18 mouse cellular contexts compared by ENCODE assay signal in genomic region chr17:46972603-46973002, GRCm38 (mm10). TPM values are rescaled to one million over a fixed set of nuclear protein-coding genes. Genes with fewer than 3 reads are reported as not detected.
A peak's percentile ranks its signal among the peaks of the same experiment; 100 is the strongest.
DNase-seq lines count a peak whose midpoint lies in the region; TF ChIP-seq lines count a peak whose summit lies in the region.
"Had no signal": no experiment of that assay in that cellular context is flagged by ENCODE, and none has a peak within 500 bp of the region (broad histone marks: within the 10 kb centered on the region; RNA-seq: fewer than 3 reads in every experiment).

No protein-coding gene starts in this region.

- H3K9me3 ChIP-seq in CH12.LX (replicated peaks; ENCODE audit: low read length) (peaks cover 9% of the 10 kb centered on the region), MEL (replicated peaks; ENCODE audit: insufficient read depth, low read length) (no peaks in the 10 kb centered on the region)
- H3K9me3 ChIP-seq: G1E had no signal

- no peak overlapping the region for H3K9ac ChIP-seq in CH12.LX (ENCODE audit: insufficient read depth, low read depth)
- H3K9ac ChIP-seq in MEL (ENCODE audit: control insufficient read depth, low read depth, low read length, poor library complexity, severe bottlenecking) = no peak overlapping the region

- H3K4me1 ChIP-seq in CH12.LX (ENCODE audit: control insufficient read depth in 1 of 2, insufficient read depth in 2 of 2) = no peaks in the 10 kb centered on the region
- H3K4me1 ChIP-seq in MEL (ENCODE audit: control insufficient read depth in 1 of 2, insufficient read depth in 2 of 2, low read length in 2 of 2) = no peaks in the 10 kb centered on the region

- DNase-seq in CH12.LX (ENCODE audit: extremely low read depth) (no peak), MEL (ENCODE audit: low read depth, low spot score) (no peak)
- DNase-seq in embryo, embryonic 9.5 days (ENCODE audit: extremely low spot score) = no peak
- DNase-seq in natural killer cell, adult 2 months (ENCODE audit: low spot score in 2 of 2) = no peak
- DNase-seq: adrenal gland, adult 2 months; adrenal gland, adult 8-10 months; adrenal gland, postnatal 10 days; adrenal gland, postnatal 14 days; adrenal gland, postnatal 25 days; adrenal gland, postnatal 36 days; B cell, adult 2 months; cerebellum, adult 11 months; cerebellum, adult 11-12 months; cerebellum, adult 18-20 months; cerebellum, adult 2 months; cerebellum, adult 8-10 months had no signal

- H3K27me3 ChIP-seq in CH12.LX (replicated peaks) (no peaks in the 10 kb centered on the region), MEL (ENCODE audit: control insufficient read depth in 1 of 2, insufficient read depth in 2 of 2, low read length in 2 of 2) (no peaks in the 10 kb centered on the region)
- H3K27me3 ChIP-seq: Patski had no signal

- H3K79me2 ChIP-seq in CH12.LX (replicated peaks; ENCODE audit: control insufficient read depth, extremely low read depth, insufficient read depth, poor library complexity, severe bottlenecking) (no peaks in the 10 kb centered on the region), MEL (ENCODE audit: control insufficient read depth, insufficient read depth, low read length, poor library complexity) (no peaks in the 10 kb centered on the region)

- dilution Hi-C loops in CH12.LX (cut with MboI; ENCODE audit: extremely low pct_ligation_motif_present, extremely low pct_unique_long_range_greater_than_20kb, low sequenced_read_pairs) = no loop called here

- H3K4me2 ChIP-seq in CH12.LX (ENCODE audit: insufficient read depth, low read depth, poor library complexity, severe bottlenecking) = no peak overlapping the region

- TF ChIP-seq POLR2A in CH12.LX (IDR thresholded peaks at IDR 0.05; ENCODE audit: low read depth, low read length) (no peak), MEL (IDR thresholded peaks at IDR 0.05; ENCODE audit: control insufficient read depth in 1 of 2, insufficient read depth in 1 of 2, low read depth in 1 of 2, low read length in 2 of 2, poor library complexity in 1 of 2) (no peak)

- H3K4me3 ChIP-seq in CH12.LX (replicated peaks in 1 of 3; ENCODE audit: low read depth in 2 of 3, low read length in 2 of 3, poor library complexity in 1 of 3) (no peak overlapping the region), MEL (ENCODE audit: control insufficient read depth in 1 of 2, insufficient read depth in 1 of 2, low read depth in 2 of 2, low read length in 2 of 2) (no peak overlapping the region)

- H3K36me3 ChIP-seq in CH12.LX (replicated peaks in 1 of 2; ENCODE audit: control insufficient read depth in 1 of 2, insufficient read depth in 1 of 2, low read length in 1 of 2) = peaks cover 89 to 96% of the 10 kb centered on the region in 2 experiments
- peaks cover 0 to 44% of the 10 kb centered on the region in 2 experiments; a peak in 2 of 4 replicates for H3K36me3 ChIP-seq in MEL (ENCODE audit: control insufficient read depth in 1 of 2, insufficient read depth in 2 of 2, low read length in 2 of 2)

- in situ Hi-C loops in CH12.LX (cut with MboI; ENCODE audit: low pct_ligation_motif_present, low pct_unique_long_range_greater_than_20kb, low sequenced_read_pairs) = no loop called here

- TF ChIP-seq EP300 in CH12.LX (IDR thresholded peaks at IDR 0.05; ENCODE audit: low read length) (no peak), MEL (IDR thresholded peaks at IDR 0.05; ENCODE audit: low read depth in 1 of 2, low read length in 2 of 2) (no peak)

- TF ChIP-seq CTCF in CH12.LX (conservative IDR thresholded peaks at IDR 0.05 in 1 of 2, IDR thresholded peaks at IDR 0.05 in 1 of 2; ENCODE audit: low read depth in 2 of 2, low read length in 2 of 2) = no peak
- TF ChIP-seq CTCF in MEL (IDR thresholded peaks at IDR 0.05 in 2 of 3, conservative IDR thresholded peaks at IDR 0.05 in 1 of 3; ENCODE audit: control insufficient read depth in 1 of 3, insufficient read depth in 1 of 3, low read depth in 2 of 3, low read length in 3 of 3, poor library complexity in 1 of 3, severe bottlenecking in 1 of 3) = no peak

- no peak for TF ChIP-seq RAD21 in CH12.LX (IDR thresholded peaks at IDR 0.05; ENCODE audit: low read depth, low read length)
- TF ChIP-seq RAD21 in MEL (IDR thresholded peaks at IDR 0.05; ENCODE audit: low read depth, low read length) = no peak

- no peak overlapping the region for H3K27ac ChIP-seq in CH12.LX (ENCODE audit: insufficient read depth, low read depth)
- H3K27ac ChIP-seq in MEL (ENCODE audit: control insufficient read depth, low read depth, low read length) = no peak overlapping the region

TF ChIP-seq in CH12.LX, 34 proteins besides CTCF, POLR2A, EP300 and RAD21:
- TF ChIP-seq ZKSCAN1 (IDR thresholded peaks at IDR 0.05; ENCODE audit: borderline replicate concordance, low read depth, low read length) (peak; percentile 81), KAT2A (IDR thresholded peaks at IDR 0.05; ENCODE audit: insufficient replicate concordance, low read length) (no peak)

TF ChIP-seq in MEL, 35 proteins besides CTCF, POLR2A, EP300 and RAD21:
- no peak for TF ChIP-seq CHD1 (IDR thresholded peaks at IDR 0.05; ENCODE audit: low read depth, low read length)
- TF ChIP-seq GATA1 (IDR thresholded peaks at IDR 0.05; ENCODE audit: low read depth, low read length) = no peak
- TF ChIP-seq ZKSCAN1 (IDR thresholded peaks at IDR 0.05; ENCODE audit: low read depth, low read length) = peak; percentile 95
- no peak for TF ChIP-seq JUND (IDR thresholded peaks at IDR 0.05; ENCODE audit: low read depth, low read length)
- TF ChIP-seq GABPA (IDR thresholded peaks at IDR 0.05; ENCODE audit: low read depth, low read length) = no peak
- no peak for TF ChIP-seq TCF12 (IDR thresholded peaks at IDR 0.05; ENCODE audit: low read depth, low read length)

RNA-seq across cellular contexts. Expression of gene Ubr2, which starts 37.8 kb away (rescaled TPM):
- total RNA-seq in CH12.LX (2012; rRNA removed) = 32.2 and 39.6 TPM in 2 replicates
- total RNA-seq in CH12.LX (2014; rRNA removed) = 19.5 and 20.4 TPM in 2 replicates
- polyA plus RNA-seq in CH12.LX (2012; ENCODE audit: insufficient read length, low read depth) = 50.9 and 52.6 TPM in 2 replicates
- total RNA-seq in MEL (2012; rRNA removed) = 15.3 and 20.3 TPM in 2 replicates
- 100 to 1,000 TPM in 1 of 2 experiments, 10 to 100 TPM in 1; 33.8 to 353 TPM for polyA plus RNA-seq in MEL (2012; ENCODE audit: insufficient read depth in 1 of 2, insufficient read length in 2 of 2, low read depth in 1 of 2, low replicate concordance in 2 of 2, missing spikeins in 1 of 2)

Comparison
In these comparisons a context has a peak if more than half of its experiments do, and no peak if none do; other contexts are left out.
1. Of the 35 proteins assayed by ChIP-seq in both MEL and CH12.LX: peak only in MEL: none; only in CH12.LX: none; in both: ZKSCAN1; in neither: 34.